Mouse (Mus musculus): ENCODE data around the gene Sugct.
A peak's percentile ranks its signal among the peaks of the same experiment; 100 is the strongest.

The Sugct gene

DNA sequence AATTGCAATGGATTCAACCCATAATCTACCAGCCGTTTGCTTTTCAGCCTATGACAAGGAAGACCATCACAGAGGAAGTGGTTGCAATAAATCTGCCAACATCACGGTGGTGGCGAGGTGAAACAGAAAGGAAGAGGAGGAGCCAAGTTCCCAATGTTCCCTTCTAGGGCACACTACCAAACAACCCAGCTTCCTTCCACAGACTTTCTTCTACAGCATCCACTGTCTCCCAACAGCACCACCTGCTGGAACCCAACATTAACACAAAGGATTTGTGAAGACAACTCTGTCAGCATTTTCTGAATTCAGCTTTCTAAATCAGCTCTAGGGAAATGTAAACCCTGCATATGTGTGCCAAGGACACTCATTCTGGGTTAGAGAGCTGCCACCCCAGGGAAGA is 666.8 kb downstream of the Sugct start:
- DNase-seq, result peak; percentile 37

DNA sequence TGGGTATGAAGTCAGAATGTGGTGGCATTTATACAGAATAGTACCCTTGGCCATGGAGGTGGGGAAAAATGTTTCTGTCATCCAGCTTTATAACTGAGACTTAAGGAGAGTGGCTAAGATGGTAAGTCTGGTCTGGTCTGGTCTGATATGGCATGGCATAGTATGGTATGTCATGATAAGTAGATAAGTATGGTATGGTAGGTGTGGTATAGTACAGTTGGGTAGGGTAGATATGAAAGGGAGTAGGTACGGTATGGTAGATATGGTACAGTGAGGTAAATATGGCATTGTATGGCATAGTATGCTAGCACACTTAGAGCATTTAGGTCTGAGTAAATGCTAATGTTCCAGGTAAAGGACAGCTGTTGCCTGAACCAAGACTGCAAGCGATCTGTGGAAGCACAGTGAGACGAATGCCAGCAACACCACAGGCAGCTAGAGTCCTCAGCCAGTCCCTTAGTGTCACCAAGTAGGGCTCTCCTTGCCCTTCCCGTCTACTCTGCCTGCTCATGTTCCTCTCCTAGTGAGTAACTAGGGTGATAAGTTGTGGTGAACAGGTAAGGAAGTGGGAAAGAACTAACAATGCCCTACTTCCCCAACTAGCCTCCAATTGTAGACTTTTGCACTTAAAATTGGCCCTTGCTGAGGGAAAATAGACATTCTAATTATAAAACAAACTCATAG is 667.4 kb downstream of the Sugct start:
- no peak for DNase-seq

GRCm38 (mm10) chr13:17027001-17027400 is 668.4 kb downstream of the Sugct start:
- DNase-seq, result no peak

DNA sequence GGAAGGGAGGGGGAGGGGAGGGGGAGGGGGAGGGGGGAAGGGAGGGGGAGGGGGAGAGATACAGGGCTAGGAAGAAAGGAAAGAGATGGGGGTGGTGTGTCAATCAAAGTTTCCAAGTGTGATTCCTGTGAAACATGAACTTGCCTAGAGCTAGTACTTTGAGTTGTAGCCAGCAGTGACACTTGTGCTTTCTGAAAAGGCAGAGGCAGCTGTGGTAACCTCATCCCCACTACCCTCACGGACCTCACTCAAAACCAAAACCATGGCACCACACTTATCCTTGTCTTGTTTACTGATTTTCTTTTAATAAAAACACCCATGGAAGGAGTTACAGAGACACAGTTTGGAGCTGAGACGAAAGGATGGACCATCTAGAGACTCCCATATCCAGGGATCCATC is 698.9 kb downstream of the Sugct start:
- no peak for DNase-seq

DNA sequence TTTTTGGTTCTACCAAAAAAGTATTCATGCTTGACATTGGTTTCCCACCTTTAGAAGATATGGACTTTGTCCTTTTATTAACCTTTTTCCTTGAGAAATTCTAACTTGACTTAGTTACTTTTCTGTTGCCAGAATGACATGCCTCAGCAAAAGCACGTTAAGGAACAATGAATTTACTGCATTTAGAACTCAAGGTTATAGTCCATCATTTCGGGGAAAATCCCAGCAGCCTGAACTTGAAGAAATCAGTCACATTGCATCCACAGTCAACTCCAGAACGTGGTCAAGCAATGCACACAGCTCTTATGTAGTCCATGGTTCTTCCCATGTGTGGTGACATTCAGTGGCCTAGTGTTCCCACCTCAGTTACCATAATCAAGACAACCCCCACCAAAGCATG is 700.0 kb downstream of the Sugct start:
- no peak for DNase-seq

GRCm38 (mm10) chr13:16977743-16978142 is 717.6 kb downstream of the Sugct start:
- peak; percentile 73 for DNase-seq

DNA sequence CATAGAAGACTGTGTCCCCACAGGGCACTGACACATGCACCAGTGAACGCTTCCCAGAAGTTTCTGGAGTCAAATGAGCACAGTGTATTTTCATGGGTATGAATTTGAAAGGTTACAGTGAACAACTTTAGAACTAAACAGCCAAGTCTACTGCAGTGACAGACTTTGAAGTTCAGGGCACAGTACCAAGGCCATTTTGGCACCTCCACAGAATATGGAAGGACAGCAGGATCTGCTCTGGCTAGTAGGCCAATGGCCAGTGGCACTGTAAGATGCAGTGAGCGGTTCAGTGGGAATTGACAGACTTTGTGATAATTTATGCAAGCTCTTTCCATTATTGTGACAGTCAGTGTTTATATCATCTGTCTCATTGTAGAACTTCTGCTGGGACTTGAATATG is 724.1 kb downstream of the Sugct start:
- DNase-seq, result no peak

DNA sequence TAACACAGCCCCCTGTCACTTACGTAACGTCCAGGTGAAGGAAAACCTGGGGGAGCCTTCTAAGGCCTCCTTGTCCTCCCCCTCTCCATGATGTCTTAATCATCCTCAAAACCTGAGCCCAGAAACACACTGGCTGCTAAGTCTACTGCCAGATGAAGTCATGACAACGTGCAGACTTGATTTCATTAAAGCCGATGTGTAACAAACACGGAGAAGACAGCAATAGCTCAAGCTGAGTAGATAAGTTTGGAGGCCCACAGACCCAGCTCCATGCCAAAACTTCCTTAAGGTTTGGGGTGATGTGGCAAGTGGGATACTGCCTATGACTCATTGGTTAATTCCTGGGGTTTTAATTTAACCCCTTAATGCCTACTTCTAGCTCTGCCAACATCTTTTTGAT is 726.4 kb downstream of the Sugct start:
- no peak for DNase-seq

DNA sequence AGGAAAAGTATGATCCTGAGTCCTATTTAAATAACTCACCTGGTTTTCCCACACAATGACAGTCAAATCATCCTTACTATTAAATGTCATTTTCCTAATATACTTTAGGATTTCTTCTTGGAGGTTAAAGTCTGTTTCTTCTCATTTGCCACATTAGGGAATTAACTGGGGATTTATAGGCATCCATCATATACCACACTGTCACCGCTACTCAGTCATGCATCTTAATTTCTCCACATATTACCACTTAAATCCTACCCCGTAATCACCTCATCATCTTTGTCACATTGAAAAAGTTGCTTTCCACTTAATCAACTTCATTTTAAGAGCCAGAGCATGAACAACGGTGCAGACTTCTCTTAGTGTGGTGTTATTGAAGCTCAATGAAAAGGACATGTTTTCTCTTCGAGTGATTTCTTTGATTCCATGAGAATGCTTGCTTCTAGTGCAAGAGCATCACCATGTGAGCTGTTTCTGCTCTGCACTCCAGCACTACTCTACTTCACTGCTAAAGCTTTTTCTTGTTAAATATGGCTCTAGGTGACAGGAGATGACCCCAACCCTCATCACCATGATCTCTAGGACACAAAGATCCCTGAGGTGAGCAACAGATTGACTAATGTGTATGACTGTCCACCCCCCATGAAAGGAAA is 730.4 kb downstream of the Sugct start:
- no peak for DNase-seq

DNA sequence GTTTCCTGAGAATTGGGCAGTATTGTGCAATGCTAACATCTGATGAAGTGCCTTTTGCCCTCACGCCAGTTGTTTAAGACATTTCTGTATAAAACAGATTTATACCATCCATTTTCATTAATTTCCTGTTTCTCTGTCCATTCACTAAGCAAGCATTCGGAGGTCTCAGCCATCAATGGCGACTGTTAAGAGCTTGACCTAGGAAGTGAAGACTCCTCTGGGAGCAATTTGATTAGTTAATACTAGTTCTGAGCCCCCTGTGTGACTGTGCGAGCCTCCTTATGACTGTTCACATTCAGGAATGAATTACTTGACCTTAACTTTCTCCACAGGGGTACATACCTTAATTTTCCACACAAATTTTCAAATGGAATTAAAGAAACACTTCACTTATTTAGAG is 743.3 kb downstream of the Sugct start:
- DNase-seq, result no peak

GRCm38 (mm10) chr13:16939466-16939811 is 755.9 kb downstream of the Sugct start:
- DNase-seq, result no peak

GRCm38 (mm10) chr13:16938552-16939465 is 756.5 kb downstream of the Sugct start:
- DNase-seq, result no peak

GRCm38 (mm10) chr13:16937422-16938202 is 757.7 kb downstream of the Sugct start:
- no peak for DNase-seq

DNA sequence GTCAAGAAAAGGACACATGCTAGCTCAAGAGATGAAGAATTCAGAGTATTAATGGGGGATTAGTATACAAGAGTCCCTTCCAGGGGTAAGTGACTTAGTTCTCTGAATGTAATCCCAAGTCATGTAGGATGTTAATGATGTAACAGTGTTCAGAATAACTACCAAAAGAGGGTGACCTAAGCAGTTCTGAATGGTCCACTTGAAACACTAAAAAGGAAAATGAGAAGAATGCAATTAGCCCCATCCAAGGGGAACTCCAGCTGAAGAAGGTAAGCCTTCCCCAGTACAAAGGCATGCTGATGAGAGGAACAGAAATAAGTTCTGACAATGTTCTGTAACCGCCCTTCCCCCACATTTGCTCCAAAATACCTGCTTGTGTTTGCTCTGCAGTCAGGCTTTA is 760.3 kb downstream of the Sugct start:
- no peak for DNase-seq

DNA sequence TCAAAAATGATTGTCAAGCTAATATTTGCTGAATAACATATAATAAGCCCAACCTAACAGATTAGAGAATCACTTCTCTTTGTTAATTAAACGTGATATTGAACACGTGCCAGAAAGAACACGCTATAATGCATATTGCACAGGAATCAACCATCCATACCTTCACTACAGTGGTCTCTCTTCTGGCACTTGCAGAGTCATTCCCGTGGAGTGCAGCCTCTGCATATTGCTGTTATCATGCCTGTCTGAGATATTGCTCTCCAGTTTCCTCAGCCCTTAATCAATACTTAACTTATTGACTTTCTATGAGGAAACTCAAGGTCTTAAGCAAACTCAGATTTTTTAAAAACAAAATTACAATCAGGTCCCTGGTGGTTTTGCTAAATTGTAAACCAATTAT is 761.8 kb downstream of the Sugct start:
- DNase-seq, result no peak

GRCm38 (mm10) chr13:16921305-16921704 is 774.0 kb downstream of the Sugct start:
- no peak for DNase-seq

DNA sequence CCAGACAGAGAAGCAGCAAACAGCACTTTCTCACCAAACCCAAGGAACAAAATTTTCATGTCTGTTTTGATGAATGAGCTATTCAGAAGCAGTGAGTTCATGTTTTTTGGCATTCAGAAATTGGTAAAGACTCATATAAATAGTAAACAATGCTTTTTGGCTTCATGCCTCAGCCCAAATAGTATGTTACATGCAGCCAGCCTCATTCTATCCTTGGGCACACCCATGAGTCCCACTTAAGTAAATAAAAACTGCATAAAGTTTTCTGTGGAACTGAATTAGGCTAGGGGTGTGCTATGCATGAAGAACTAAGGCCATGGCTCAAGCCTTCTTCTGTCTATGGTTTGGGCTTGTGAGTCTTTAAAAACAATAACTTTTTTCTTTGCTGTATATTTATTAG is 779.7 kb downstream of the Sugct start:
- DNase-seq, result no peak

DNA sequence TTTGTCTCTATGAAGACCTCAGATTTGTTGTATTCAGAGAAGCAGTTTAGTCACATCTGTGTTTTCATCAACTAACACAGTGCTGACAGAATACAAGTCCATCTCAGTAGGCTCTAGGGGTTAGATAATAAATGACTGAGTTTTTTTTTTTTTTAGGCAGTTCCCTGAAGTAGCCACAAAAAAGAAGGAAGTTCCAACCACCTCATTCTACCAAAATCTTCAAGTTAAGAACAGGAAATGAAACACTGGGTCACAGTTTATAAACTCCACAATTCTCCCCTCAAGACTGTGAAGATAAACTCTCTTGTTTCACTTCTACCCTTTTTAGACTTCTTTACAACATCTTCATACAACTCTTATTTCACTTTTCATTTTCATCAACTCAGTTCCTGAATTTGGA is 783.1 kb downstream of the Sugct start:
- no peak for DNase-seq

GRCm38 (mm10) chr13:16906974-16907373 is 788.4 kb downstream of the Sugct start:
- DNase-seq, result no peak

GRCm38 (mm10) chr13:16901424-16901823 is 793.9 kb downstream of the Sugct start:
- DNase-seq, result no peak

- DNase-seq, result no peak
These were observed 797.1 kb downstream of the Sugct start for GRCm38 (mm10) chr13:16898084-16898792.

- no peak for DNase-seq
These were observed 817.3 kb downstream of the Sugct start for GRCm38 (mm10) chr13:16878056-16878455.

All from right cerebral cortex, postnatal 25 days (tissue).